Mouse (Mus musculus): Measurements from ENCODE around the gene Nab2.
A peak's percentile ranks its signal among the peaks of the same experiment; 100 is the strongest.

DNA sequence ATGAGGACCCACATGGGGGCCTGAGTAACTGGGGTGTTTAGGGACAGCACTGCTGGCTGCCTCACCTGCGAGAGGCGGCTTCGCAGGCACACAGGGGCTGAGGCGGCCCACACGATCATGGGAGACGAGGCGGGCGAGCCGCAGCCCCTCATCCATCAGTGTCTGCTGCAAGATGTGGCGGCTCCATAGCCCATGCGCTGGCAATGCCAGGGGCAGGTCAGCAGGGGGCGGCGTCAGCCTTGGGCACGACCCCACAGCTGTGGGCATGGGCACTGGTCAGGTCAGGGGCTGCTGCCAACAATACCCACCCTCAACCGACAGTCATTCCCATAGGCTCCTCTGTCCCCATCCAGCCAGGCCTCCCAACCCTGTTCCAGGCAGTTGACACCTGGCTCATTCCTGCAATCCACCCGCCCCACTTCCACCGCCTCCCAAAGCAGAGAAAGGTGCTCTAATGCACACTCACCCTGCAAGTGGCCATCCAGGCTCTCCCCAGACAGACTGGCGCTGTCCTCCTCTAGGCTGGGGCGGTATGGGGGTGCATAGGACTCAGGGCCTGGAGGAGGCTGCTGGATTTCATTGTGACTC, 5.6 kb downstream of the Nab2 start:
- TF ChIP-seq POLR2A (IDR thresholded peaks at IDR 0.05; ENCODE audit: low read depth, low read length) (no peak), CTCF (IDR thresholded peaks at IDR 0.05; ENCODE audit: extremely low read depth, insufficient read depth, insufficient read length, insufficient replicate concordance) (peak; percentile 46; the same call in 1 of the 2 replicates)

Data from spleen, adult 2 months (tissue).